Mouse (Mus musculus) heart, postnatal 10 days (tissue): ENCODE measurements around the gene Abr. TPM values are rescaled to one million over a fixed set of nuclear protein-coding genes. Genes with fewer than 3 reads are reported as not detected.

Experiments
- DNase-seq, 2 experiments: peaks; one replicate each; pipeline ENCODE4 v3.0.0; 2021
- intact Hi-C: fragments of 180-260 bp; cut with DNase I; formaldehyde crosslinking; loops from one replicate; pipeline ENCODE4 v1.15.1; 2025
- total RNA-seq, 2 experiments: library from RNA; stranded (reverse); gene quantifications; 2 replicates each; pipeline ENCODE4 v1.2.3; 2021

The Abr gene
- total RNA-seq, 2 experiments from 2014 or later: 33.9 to 41.2 TPM

DNA sequence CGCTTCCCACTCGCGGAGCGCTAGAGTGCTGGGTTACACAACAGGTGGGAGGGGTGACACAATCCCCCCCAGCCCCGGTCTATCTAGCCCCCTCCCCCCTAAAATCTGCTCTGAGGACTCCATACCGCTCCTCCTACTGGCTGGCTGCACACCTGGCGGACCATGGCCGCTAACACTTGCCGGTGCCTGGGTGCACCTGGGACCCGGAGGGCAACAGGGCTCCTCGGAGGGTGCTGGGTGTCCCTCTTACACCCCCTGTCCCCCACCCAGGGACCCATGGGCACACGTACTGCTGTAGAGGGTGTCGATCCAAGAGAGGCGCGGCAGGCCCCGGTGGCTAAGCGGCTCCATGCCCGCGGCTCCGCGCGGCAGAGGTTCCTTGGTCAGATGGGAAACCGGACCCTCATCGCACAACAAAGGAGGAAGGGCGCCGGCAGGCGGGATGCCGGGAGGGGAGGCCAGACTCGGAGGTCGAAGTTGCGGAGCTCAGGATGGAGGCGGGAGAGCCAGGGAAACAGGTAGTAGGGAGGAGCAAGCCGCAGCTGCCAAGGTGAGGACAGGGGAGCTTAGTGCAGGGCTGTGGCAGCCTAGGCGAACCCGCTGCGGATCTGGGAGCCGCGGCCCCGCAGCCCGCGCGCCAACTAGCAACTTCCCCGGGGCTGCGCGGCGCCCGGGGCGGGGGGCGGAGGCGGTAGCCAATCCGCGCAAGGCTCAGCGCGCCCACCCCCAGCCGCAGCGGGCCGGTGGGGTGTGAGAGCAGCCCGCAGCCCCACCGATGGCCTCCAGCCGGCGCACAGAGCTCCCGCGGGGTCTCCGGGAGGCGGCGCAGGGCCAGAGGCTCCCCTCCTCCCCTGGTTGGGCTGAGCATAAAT lies 51.1 kb downstream of the Abr start:
- peak in 1 of 2 experiments; percentile 11 for DNase-seq
- intact Hi-C loops: loop anchor here (10.0 kb wide), 2 partner anchors 46 to 116 kb away; no protein-coding TSS in a partner anchor

DNA sequence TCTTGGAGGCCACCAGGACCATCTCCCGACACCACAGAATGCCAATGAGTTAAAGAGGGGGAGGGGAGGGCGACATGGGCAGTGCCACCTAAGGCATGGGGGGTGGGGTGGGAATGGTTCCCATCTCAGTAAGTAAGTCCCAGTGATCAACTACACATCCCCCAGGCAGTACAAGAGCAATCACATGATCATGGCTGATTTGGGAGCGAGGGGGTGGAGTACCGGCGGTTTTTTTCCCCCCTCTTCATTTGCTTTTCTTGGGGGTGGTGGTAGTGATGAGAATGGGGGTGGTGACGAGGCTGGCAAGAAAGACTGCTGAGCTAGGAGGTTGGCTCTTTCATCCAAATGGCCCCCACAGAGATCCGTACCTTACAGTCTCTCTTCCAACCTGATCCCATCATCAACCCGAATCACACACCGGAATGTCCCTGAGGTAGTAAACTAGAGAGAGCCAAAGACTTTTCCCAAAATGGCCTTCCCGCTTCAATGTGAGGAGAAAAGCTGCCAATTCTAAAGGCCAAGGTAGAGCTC lies 51.8 kb downstream of the Abr start:
- no peak for DNase-seq
- intact Hi-C loops: loop anchor here (10.0 kb wide), 2 partner anchors 45 to 115 kb away; no protein-coding TSS in a partner anchor

DNA sequence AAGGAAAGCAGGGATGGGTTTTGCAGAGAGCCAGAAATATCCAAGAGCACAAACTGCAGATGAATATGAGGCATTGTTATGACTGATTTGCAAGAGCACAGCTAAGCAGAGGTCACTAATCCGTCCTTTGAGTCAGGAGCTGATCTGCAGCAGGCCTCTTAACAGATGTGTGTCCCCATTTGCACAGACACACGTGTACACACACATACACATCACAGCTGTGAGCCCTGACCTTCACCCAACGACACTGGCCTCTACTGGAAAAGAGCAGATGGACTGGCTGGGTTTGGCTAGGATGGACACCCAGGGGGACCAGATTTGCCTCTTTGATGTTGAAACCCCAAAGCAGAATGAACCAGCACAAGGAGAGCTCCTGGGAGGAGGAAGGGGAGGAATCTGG lies 52.7 kb downstream of the Abr start:
- intact Hi-C loops: no loop called here
- no peak for DNase-seq

GRCm38 (mm10) chr11:76566081-76566480 lies 56.0 kb downstream of the Abr start:
- no peak for DNase-seq
- intact Hi-C loops: no loop called here

- DNase-seq: no peak
These were observed 59.5 kb downstream of the Abr start for GRCm38 (mm10) chr11:76562584-76562983.

DNA sequence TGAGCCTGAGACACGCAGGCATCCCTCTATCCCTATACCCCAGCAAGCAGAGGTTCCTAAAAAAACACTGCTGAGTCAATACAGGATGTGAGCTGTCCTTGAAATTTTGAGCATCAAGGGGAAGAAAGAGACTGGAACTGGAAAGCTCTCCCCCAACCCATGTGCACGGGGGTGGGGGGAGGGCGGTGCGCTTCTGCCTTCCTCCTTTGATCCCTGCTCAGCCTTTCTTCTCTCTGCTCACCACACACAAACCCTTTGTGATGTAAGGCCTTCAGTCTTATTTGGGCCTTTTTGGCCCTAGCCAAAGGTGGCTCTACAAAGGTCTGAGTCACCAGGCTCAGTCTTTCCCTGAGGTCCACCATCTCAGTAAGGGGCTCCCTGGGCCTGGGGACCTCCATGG lies 59.9 kb downstream of the Abr start:
- intact Hi-C loops: no loop called here
- no peak for DNase-seq

More at GRCm38 (mm10) chr11:76562584-76562983, 59.5 kb downstream of the Abr start:
- intact Hi-C loops: no loop called here

DNA sequence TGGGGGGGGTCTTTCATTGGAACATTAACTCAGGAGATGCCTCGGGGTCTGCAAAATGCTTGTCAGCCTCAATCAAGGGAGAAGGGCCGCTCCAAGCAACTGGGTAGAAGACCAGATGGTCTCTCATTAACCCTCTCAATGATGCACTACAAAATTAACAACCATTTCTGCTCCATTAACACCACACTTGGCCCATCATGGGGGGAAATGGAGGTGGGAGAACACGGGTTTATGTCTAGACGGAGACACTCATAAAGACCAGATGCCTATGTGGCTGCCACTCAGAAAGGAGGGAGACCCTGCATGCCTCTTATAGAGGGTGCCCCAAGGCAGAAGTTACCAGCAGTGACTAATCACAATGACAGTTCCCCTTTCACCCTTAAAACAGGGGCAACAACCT lies 64.3 kb downstream of the Abr start:
- no peak for DNase-seq
- intact Hi-C loops: no loop called here

DNA sequence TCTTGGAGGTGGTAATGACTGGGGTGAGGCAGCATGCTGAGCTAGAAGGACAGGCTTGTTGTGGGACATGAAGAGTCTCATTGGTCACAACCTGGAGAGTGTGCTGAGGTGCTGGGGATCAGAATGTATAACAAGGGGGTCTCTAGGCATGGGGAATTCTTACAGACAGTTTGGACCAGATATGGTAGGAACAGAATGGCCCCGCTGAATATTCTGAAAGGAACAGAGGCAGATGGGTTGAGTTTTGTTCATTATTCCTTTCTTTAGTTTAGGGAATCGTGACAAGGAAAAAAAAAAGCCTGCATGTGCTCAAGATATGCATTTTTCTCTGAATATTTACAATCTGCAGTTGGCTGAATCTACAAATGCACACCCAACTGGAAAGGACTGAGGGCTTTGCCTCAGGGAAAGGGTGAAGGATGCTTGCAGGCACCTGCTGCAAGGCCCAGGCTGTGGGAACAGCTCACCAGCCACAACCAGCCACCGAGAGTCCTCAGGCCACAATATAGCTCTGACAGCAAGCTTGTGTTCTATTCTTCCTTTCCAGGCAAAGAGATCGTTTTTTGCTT lies 73.9 kb downstream of the Abr start:
- DNase-seq: no peak
- intact Hi-C loops: loop anchor here (10.0 kb wide), 1 partner anchor 97 kb away; no protein-coding TSS in a partner anchor

GRCm38 (mm10) chr11:76547420-76547819 lies 74.7 kb downstream of the Abr start:
- DNase-seq: no peak
- intact Hi-C loops: loop anchor here (10.0 kb wide), 1 partner anchor 97 kb away; no protein-coding TSS in a partner anchor

GRCm38 (mm10) chr11:76546431-76546830 lies 75.7 kb downstream of the Abr start:
- DNase-seq: no peak
- intact Hi-C loops: loop anchor here (10.0 kb wide), 1 partner anchor 98 kb away; no protein-coding TSS in a partner anchor

- DNase-seq: no peak
- intact Hi-C loops: loop anchor here (10.0 kb wide), 1 partner anchor 102 kb away; no protein-coding TSS in a partner anchor
These were observed 78.8 kb downstream of the Abr start for GRCm38 (mm10) chr11:76543300-76543699.

DNA sequence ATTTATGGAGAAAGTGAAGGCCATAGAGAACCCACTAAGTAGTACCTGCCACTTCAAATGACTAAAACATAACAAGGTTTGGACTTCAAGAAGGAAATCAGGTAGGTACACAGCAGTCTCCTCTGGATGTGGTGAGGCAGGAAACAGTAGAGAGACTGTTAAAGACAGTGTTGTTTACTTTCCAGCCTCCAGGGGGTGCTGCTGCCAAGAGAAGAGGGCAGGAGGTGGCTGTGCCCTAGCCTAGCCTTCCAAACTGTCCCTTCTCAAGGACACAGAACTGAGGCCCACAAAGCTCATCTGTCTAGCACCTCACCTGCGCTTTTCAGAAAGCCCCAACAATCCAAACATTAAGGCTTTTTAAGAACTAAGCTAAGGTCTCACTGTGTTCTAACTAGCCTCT lies 81.1 kb downstream of the Abr start:
- peak; percentile 81 to 88 for DNase-seq
- intact Hi-C loops: loop anchor here (1.0 to 10.0 kb wide), 2 partner anchors 37 to 104 kb away; no protein-coding TSS in a partner anchor

- no peak for DNase-seq
- intact Hi-C loops: no loop called here
These were observed 84.7 kb downstream of the Abr start for GRCm38 (mm10) chr11:76537401-76537800.

DNA sequence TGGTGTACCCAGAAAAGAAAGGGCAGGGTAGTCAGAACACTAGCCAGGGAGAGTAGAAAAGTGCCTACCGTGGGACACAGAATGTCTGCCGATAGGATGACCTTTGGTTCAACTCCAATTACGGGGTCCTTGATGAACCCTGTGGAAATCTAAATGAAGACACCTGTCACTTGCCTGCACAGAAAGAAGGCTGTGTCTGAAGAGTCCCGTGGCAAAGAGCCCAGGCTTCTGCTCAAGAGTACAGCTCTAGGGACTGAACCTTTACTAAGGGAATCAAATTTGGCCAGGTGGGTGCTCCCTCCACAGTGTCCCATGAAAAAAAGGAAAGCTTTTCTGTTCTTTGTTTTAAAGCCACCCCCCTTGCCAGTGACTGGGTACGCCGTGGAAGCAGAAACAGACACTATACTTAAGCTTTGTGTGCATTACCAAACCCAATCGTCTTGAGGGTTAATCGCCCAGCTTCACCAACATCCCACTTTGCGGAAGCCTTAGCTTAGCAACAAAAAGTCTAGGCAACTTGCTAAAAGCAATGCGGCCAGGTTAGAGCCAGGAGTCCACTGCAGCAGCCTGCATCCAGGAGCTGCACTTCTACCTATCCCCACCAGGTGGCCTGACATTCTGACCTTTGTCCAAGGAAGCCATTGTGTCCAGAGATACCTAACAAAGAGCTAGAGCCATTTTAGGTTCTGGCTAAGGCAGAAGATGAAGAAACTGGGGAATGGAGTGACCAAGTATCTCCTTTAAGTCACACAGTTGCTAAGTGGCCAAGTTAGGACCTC lies 85.3 kb downstream of the Abr start:
- peak in 1 of 2 experiments; percentile 45 for DNase-seq
- intact Hi-C loops: no loop called here

GRCm38 (mm10) chr11:76532001-76532400 lies 90.1 kb downstream of the Abr start:
- intact Hi-C loops: no loop called here
- no peak for DNase-seq

- intact Hi-C loops: no loop called here
- no peak for DNase-seq
These were observed 91.0 kb downstream of the Abr start for GRCm38 (mm10) chr11:76530966-76531678.

GRCm38 (mm10) chr11:76530168-76530935 lies 91.8 kb downstream of the Abr start:
- intact Hi-C loops: no loop called here
- DNase-seq: no peak

GRCm38 (mm10) chr11:76529352-76530141 lies 92.6 kb downstream of the Abr start:
- DNase-seq: peak; percentile 38 to 45
- intact Hi-C loops: loop anchor here (10.0 kb wide), 1 partner anchor 45 kb away; no protein-coding TSS in a partner anchor
